Mouse (Mus musculus) c-Kit-positive CD71-positive TER-119-positive erythroid progenitor cells, embryonic 14.5 days (primary cell): ENCODE results near the gene Mamstr.

Experiments
- DNase-seq: peaks from one replicate; pipeline ENCODE4 v3.0.0-alpha.2; 2013; ENCODE audit warnings: low spot score

The Mamstr gene

GRCm38 (mm10) chr7:45693921-45694591 lies 54.3 kb downstream of the Mamstr start, which contains the start of gene Sec1:
Gene Sec1, minus strand, starts transcription at chr7:45694402.
- no peak for DNase-seq

DNA sequence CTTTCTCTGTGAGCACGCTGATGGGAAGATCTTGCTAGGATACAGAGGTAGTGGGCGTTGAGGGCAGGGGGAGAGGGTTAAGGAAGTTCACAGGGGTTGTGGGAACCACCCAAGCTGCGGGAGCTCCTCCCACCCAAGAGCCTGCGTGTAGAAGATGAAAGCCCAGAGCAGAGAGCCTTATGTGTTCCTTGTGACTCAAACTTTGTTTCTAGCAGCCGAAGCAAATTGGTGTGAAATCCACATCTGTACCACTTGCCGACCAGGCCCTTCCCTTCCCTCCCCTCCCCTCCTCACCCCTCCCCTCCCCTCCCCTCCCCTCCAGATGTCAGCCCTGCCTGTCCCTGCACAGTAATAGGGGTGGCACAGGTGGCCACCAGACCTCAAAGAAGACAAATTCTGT lies 55.3 kb downstream of the Mamstr start:
- no peak for DNase-seq
